Mouse (Mus musculus): ENCODE measurements around the gene Gm36176. TPM values are rescaled to one million over a fixed set of nuclear protein-coding genes. Genes with fewer than 3 reads are reported as not detected.

The Gm36176 gene
- not detected for polyA plus RNA-seq (2014; fragmentation: Illumina TruSeq; extraction: RNeasy Lipid Tissue Mini Kit (QIAGEN cat#74804))

GRCm38 (mm10) chr10:77846503-77846902, at the start of gene Gm36176:
TSS of gene Gm36176 (plus strand) at chr10:77846803.

GRCm38 (mm10) chr10:77798921-77799508, 47.6 kb upstream of the Gm36176 start, which contains the start of gene Gm19668:
TSS of gene Gm19668 (minus strand) at chr10:77799133.

DNA sequence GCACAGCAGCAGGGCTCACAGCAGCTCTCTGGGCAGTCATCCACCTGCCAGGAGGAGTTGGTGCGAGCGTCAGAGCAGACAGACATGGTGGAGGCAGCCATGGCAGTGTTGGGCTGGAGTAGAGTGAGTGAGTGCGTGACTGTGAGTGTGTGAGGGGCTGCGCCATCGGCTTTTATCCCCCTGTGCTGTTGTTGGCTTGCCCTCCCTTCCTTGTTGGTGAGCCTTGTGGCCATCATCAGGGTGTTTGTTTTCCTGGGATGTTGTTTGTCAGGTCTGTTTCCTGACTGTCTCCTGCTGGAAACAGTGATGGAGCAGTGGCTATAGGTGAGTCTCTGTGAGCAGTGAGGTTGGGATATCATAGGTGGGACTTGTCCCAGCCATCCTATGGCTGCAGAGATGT, 34.9 kb upstream of the Gm36176 start, which contains the start of gene Gm9507:
Gm9507 (minus strand) TSS at position 101 of the 400 bp plus-strand sequence.

DNA sequence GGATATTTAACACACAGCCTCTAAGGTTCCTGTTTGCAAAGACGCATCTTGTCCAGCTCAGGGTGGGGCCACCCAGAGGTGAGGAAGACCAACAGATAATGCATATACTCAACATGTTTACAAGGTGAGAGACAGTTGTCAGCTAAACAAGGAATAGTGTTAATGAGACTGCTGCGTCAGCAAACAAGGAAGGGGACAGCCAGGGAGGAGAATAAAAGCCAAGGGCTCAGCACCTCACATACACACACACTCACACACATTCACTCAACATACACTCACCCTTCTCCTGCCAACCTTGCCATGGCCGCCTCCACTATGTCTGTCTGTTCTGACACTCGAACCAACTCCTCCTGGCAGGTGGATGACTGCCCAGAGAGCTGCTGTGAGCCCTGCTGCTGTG, 32.2 kb upstream of the Gm36176 start, which contains the start of gene Gm2696:
Gm2696 (plus strand) TSS at position 301 of the 400 bp plus-strand sequence.

DNA sequence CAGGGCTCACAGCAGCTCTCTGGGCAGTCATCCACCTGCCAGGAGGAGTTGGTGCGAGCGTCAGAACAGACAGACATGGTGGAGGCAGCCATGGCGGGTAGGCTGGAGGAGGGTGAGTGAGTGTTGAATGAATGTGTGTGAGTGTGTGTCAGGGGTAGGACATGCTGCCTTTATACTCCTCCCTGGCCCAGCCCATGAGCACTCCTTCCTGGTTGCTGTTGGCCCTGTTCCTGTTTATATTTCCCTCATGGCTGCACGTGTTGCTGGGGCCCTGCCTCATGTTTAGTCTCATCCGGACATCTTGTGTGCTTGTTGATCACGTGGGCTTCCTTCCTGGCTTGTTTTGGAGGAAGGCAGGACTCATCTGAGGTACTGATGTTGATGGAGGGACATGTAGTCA, 19.7 kb upstream of the Gm36176 start, which contains the start of gene Krtap10-4:
Krtap10-4 (minus strand) TSS at position 145 of the 400 bp plus-strand sequence.

GRCm38 (mm10) chr10:77835647-77836046, 11.0 kb upstream of the Gm36176 start, which contains the start of gene Krtap10-10:
TSS of gene Krtap10-10 (plus strand) at chr10:77835947.

GRCm38 (mm10) chr10:77852559-77852958, 6.0 kb downstream of the Gm36176 start, which contains the start of gene Gm10318:
TSS of gene Gm10318 (plus strand) at chr10:77852859.

GRCm38 (mm10) chr10:77861675-77862074, 15.1 kb downstream of the Gm36176 start, which contains the start of gene Gm3285:
TSS of gene Gm3285 (plus strand) at chr10:77861975.

Other genes starting within 250 kb of the Gm36176 start
- 91.3 TPM for gene Sumo3, start 240.7 kb upstream of the Gm36176 start, polyA plus RNA-seq (2014; fragmentation: Illumina TruSeq; extraction: RNeasy Lipid Tissue Mini Kit (QIAGEN cat#74804))
- 1.9 TPM for gene Gm49325, start 240.6 kb upstream of the Gm36176 start, polyA plus RNA-seq (2014; fragmentation: Illumina TruSeq; extraction: RNeasy Lipid Tissue Mini Kit (QIAGEN cat#74804))
- gene Ube2g2, start 224.5 kb upstream of the Gm36176 start, polyA plus RNA-seq (2014; fragmentation: Illumina TruSeq; extraction: RNeasy Lipid Tissue Mini Kit (QIAGEN cat#74804)): 6.0 TPM
- gene Tspear, start 160.2 kb upstream of the Gm36176 start, polyA plus RNA-seq (2014; fragmentation: Illumina TruSeq; extraction: RNeasy Lipid Tissue Mini Kit (QIAGEN cat#74804)): not detected
- not detected for gene Gm19402, start 156.0 kb upstream of the Gm36176 start, polyA plus RNA-seq (2014; fragmentation: Illumina TruSeq; extraction: RNeasy Lipid Tissue Mini Kit (QIAGEN cat#74804))
- not detected for gene Gm9508, start 149.6 kb upstream of the Gm36176 start, polyA plus RNA-seq (2014; fragmentation: Illumina TruSeq; extraction: RNeasy Lipid Tissue Mini Kit (QIAGEN cat#74804))
- gene Gm10272, start 140.2 kb upstream of the Gm36176 start, polyA plus RNA-seq (2014; fragmentation: Illumina TruSeq; extraction: RNeasy Lipid Tissue Mini Kit (QIAGEN cat#74804)): not detected
- gene Gm10024, start 135.3 kb upstream of the Gm36176 start, polyA plus RNA-seq (2014; fragmentation: Illumina TruSeq; extraction: RNeasy Lipid Tissue Mini Kit (QIAGEN cat#74804)): not detected
- not detected for gene Gm10142, start 131.0 kb upstream of the Gm36176 start, polyA plus RNA-seq (2014; fragmentation: Illumina TruSeq; extraction: RNeasy Lipid Tissue Mini Kit (QIAGEN cat#74804))
- not detected for gene Krtap12-1, start 126.2 kb upstream of the Gm36176 start, polyA plus RNA-seq (2014; fragmentation: Illumina TruSeq; extraction: RNeasy Lipid Tissue Mini Kit (QIAGEN cat#74804))
- gene Gm10100, start 120.3 kb upstream of the Gm36176 start, polyA plus RNA-seq (2014; fragmentation: Illumina TruSeq; extraction: RNeasy Lipid Tissue Mini Kit (QIAGEN cat#74804)): not detected
- gene Gm18596, start 104.2 kb upstream of the Gm36176 start, polyA plus RNA-seq (2014; fragmentation: Illumina TruSeq; extraction: RNeasy Lipid Tissue Mini Kit (QIAGEN cat#74804)): not detected
- gene Gm9736, start 95.4 kb upstream of the Gm36176 start, polyA plus RNA-seq (2014; fragmentation: Illumina TruSeq; extraction: RNeasy Lipid Tissue Mini Kit (QIAGEN cat#74804)): not detected
- not detected for gene Gm3233, start 87.1 kb upstream of the Gm36176 start, polyA plus RNA-seq (2014; fragmentation: Illumina TruSeq; extraction: RNeasy Lipid Tissue Mini Kit (QIAGEN cat#74804))
- gene Gm3238, start 75.5 kb upstream of the Gm36176 start, polyA plus RNA-seq (2014; fragmentation: Illumina TruSeq; extraction: RNeasy Lipid Tissue Mini Kit (QIAGEN cat#74804)): not detected
- not detected for gene Gm7138, start 69.9 kb upstream of the Gm36176 start, polyA plus RNA-seq (2014; fragmentation: Illumina TruSeq; extraction: RNeasy Lipid Tissue Mini Kit (QIAGEN cat#74804))
- not detected for gene Gm3250, start 64.3 kb upstream of the Gm36176 start, polyA plus RNA-seq (2014; fragmentation: Illumina TruSeq; extraction: RNeasy Lipid Tissue Mini Kit (QIAGEN cat#74804))
- gene Gm7137, start 58.6 kb upstream of the Gm36176 start, polyA plus RNA-seq (2014; fragmentation: Illumina TruSeq; extraction: RNeasy Lipid Tissue Mini Kit (QIAGEN cat#74804)): not detected
- not detected for gene Gm9639, start 51.7 kb upstream of the Gm36176 start, polyA plus RNA-seq (2014; fragmentation: Illumina TruSeq; extraction: RNeasy Lipid Tissue Mini Kit (QIAGEN cat#74804))
- not detected for gene Gm19668, start 47.7 kb upstream of the Gm36176 start, polyA plus RNA-seq (2014; fragmentation: Illumina TruSeq; extraction: RNeasy Lipid Tissue Mini Kit (QIAGEN cat#74804))
- gene Gm9507, start 35.0 kb upstream of the Gm36176 start, polyA plus RNA-seq (2014; fragmentation: Illumina TruSeq; extraction: RNeasy Lipid Tissue Mini Kit (QIAGEN cat#74804)): not detected
- not detected for gene Gm2696, start 32.1 kb upstream of the Gm36176 start, polyA plus RNA-seq (2014; fragmentation: Illumina TruSeq; extraction: RNeasy Lipid Tissue Mini Kit (QIAGEN cat#74804))
- gene Krtap10-4, start 19.7 kb upstream of the Gm36176 start, polyA plus RNA-seq (2014; fragmentation: Illumina TruSeq; extraction: RNeasy Lipid Tissue Mini Kit (QIAGEN cat#74804)): not detected
- gene Krtap10-10, start 10.9 kb upstream of the Gm36176 start, polyA plus RNA-seq (2014; fragmentation: Illumina TruSeq; extraction: RNeasy Lipid Tissue Mini Kit (QIAGEN cat#74804)): not detected
- gene Gm10318, start 6.1 kb downstream of the Gm36176 start, polyA plus RNA-seq (2014; fragmentation: Illumina TruSeq; extraction: RNeasy Lipid Tissue Mini Kit (QIAGEN cat#74804)): not detected
- not detected for gene Gm3285, start 15.2 kb downstream of the Gm36176 start, polyA plus RNA-seq (2014; fragmentation: Illumina TruSeq; extraction: RNeasy Lipid Tissue Mini Kit (QIAGEN cat#74804))
- 0.71 TPM for gene Lrrc3, start 55.7 kb downstream of the Gm36176 start, polyA plus RNA-seq (2014; fragmentation: Illumina TruSeq; extraction: RNeasy Lipid Tissue Mini Kit (QIAGEN cat#74804))
- not detected for gene Trpm2, start 123.8 kb downstream of the Gm36176 start, polyA plus RNA-seq (2014; fragmentation: Illumina TruSeq; extraction: RNeasy Lipid Tissue Mini Kit (QIAGEN cat#74804))
- gene 1810043G02Rik, start 131.7 kb downstream of the Gm36176 start, polyA plus RNA-seq (2014; fragmentation: Illumina TruSeq; extraction: RNeasy Lipid Tissue Mini Kit (QIAGEN cat#74804)): 1.4 TPM
- gene Pfkl, start 163.3 kb downstream of the Gm36176 start, polyA plus RNA-seq (2014; fragmentation: Illumina TruSeq; extraction: RNeasy Lipid Tissue Mini Kit (QIAGEN cat#74804)): 1.7 TPM
- 0.91 TPM for gene Dnmt3l, start 195.1 kb downstream of the Gm36176 start, polyA plus RNA-seq (2014; fragmentation: Illumina TruSeq; extraction: RNeasy Lipid Tissue Mini Kit (QIAGEN cat#74804))
- not detected for gene Aire, start 196.8 kb downstream of the Gm36176 start, polyA plus RNA-seq (2014; fragmentation: Illumina TruSeq; extraction: RNeasy Lipid Tissue Mini Kit (QIAGEN cat#74804))
- gene Icosl, start 222.5 kb downstream of the Gm36176 start, polyA plus RNA-seq (2014; fragmentation: Illumina TruSeq; extraction: RNeasy Lipid Tissue Mini Kit (QIAGEN cat#74804)): 14.3 TPM